Mouse (Mus musculus): ENCODE measurements around the gene Serpinf2. TPM values are rescaled to one million over a fixed set of nuclear protein-coding genes. Genes with fewer than 3 reads are reported as not detected.
"Not testable (repeated sequence)": the region's sequence is repeated elsewhere in the genome, so short reads cannot be mapped to it uniquely, and the experiment has no call there.

Gene Serpinf2
- polyA plus RNA-seq, 1 experiment, result not detected

DNA sequence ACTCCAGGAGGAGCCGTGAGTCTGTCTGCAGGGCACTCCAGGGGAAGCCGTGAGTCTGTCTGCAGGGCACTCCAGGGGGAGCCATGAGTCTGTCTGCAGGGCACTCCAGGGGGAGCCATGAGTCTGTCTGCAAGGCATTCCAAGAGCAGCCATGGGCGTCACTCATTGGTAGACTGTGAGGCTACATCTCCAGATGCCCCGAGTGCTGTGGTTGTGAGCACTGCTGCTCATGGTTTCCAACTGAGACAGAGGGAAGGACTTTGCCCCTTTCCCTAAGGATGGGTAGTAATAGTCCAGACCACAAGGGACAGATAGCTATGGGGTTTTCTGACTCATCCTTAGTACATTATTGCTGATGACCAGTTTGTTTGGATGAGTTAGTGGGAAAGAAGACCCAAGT, 33.3 kb downstream of the Serpinf2 start:
- Histone ChIP-seq H3K4me1 (peaks cover 45% of the 10 kb centered on the region), H3K36me3 (replicated peaks; ENCODE audit: low read length) (peaks cover 11% of the 10 kb centered on the region), H3K4me3 (replicated peaks) (no peak overlapping the region), H3K27me3 (replicated peaks) (no peaks in the 10 kb centered on the region), H3K9me3 (no peaks in the 10 kb centered on the region)
- TF ChIP-seq GATA1 (IDR thresholded peaks at IDR 0.05; ENCODE audit: borderline replicate concordance, low read length) (no peak), FLI1 (IDR thresholded peaks at IDR 0.05; ENCODE audit: low read length) (no peak)

GRCm38 (mm10) chr11:75404801-75405200, 34.6 kb downstream of the Serpinf2 start:
- H3K9me3 ChIP-seq, result no peaks in the 10 kb centered on the region
- peaks cover 22% of the 10 kb centered on the region for H3K36me3 ChIP-seq (replicated peaks; ENCODE audit: low read length)
- H3K27me3 ChIP-seq (replicated peaks), result no peaks in the 10 kb centered on the region
- H3K4me3 ChIP-seq (replicated peaks), result no peak overlapping the region
- TF ChIP-seq GATA1 (IDR thresholded peaks at IDR 0.05; ENCODE audit: borderline replicate concordance, low read length) (no peak), FLI1 (IDR thresholded peaks at IDR 0.05; ENCODE audit: low read length) (no peak)
- H3K4me1 ChIP-seq, result peaks cover 38% of the 10 kb centered on the region

DNA sequence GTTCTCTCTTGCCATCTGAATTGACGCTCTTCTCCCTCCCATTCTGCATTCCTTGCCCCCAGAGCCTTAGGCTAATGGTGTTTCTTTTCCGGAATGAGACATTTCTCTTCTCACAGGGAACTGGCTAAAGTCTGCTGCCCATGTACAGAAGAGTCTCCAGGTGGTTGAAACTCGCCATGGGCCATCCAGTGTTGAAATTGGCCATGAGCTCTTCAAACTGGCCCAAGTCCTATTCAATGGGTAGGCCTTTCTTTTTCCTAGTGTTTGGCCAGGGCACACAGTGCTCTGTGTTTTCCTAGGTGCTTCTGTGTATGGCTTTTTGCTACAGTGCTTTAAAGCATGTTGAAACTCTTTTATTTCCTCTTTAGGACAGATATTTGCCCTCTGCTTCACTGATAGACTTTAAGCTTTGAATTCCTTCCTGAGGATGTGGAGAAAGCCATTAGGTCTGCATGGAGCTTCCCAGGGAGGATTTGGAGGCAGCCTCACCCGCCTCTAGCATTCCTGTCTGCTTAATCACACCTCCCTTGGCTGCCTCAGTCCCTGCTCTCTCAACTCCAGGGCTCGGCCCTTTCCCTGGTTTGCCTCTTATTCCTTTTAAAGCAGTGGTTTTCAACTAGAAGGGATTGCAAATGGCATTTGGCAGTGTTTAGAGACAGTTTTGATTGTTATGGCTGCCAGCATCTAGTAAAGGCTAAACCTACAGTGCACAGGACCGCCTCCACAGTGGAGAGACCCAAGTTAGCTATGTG, 35.9 kb downstream of the Serpinf2 start:
- no peaks in the 10 kb centered on the region for H3K9me3 ChIP-seq
- TF ChIP-seq FLI1 (IDR thresholded peaks at IDR 0.05; ENCODE audit: low read length) (no peak), GATA1 (IDR thresholded peaks at IDR 0.05; ENCODE audit: borderline replicate concordance, low read length) (no peak)
- H3K36me3 ChIP-seq (replicated peaks; ENCODE audit: low read length), result peaks cover 22% of the 10 kb centered on the region
- no peak overlapping the region for H3K4me3 ChIP-seq (replicated peaks)
- no peaks in the 10 kb centered on the region for H3K27me3 ChIP-seq (replicated peaks)
- H3K4me1 ChIP-seq, result peaks cover 48% of the 10 kb centered on the region

GRCm38 (mm10) chr11:75402271-75402690, 37.1 kb downstream of the Serpinf2 start:
- H3K9me3 ChIP-seq, result no peaks in the 10 kb centered on the region
- H3K4me1 ChIP-seq, result peaks cover 57% of the 10 kb centered on the region
- peaks cover 22% of the 10 kb centered on the region for H3K36me3 ChIP-seq (replicated peaks; ENCODE audit: low read length)
- no peak for TF ChIP-seq GATA1 (IDR thresholded peaks at IDR 0.05; ENCODE audit: borderline replicate concordance, low read length)
- peak overlapping the region; percentile 18 for H3K4me3 ChIP-seq (replicated peaks)
- H3K27me3 ChIP-seq (replicated peaks), result no peaks in the 10 kb centered on the region

DNA sequence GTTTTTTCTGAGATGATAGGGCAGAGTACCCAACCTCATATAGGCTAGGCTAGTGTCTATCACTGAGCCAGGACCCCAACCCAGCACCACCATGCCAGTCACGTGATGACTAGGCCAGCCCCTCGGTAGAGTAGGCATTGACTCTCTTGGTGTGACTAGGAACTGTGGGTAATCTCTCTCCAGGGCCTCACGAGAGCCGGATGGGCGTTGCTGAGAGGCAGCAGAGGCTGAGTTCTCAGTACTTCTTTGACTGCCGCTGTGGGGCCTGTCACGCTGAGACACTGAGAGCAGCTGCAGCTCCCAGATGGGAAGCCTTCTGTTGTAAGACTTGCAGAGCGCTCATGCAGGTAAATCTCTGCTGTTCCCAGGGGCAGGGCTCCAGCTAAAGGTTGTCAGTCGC, 39.3 kb downstream of the Serpinf2 start:
- TF ChIP-seq GATA1 (IDR thresholded peaks at IDR 0.05; ENCODE audit: borderline replicate concordance, low read length), result no peak
- TF ChIP-seq FLI1 (IDR thresholded peaks at IDR 0.05; ENCODE audit: low read length), result no peak
- no peaks in the 10 kb centered on the region for H3K27me3 ChIP-seq (replicated peaks)
- H3K36me3 ChIP-seq (replicated peaks; ENCODE audit: low read length), result peaks cover 17% of the 10 kb centered on the region
- no peaks in the 10 kb centered on the region for H3K9me3 ChIP-seq
- no peak overlapping the region for H3K4me3 ChIP-seq (replicated peaks)
- H3K4me1 ChIP-seq, result peaks cover 54% of the 10 kb centered on the region

DNA sequence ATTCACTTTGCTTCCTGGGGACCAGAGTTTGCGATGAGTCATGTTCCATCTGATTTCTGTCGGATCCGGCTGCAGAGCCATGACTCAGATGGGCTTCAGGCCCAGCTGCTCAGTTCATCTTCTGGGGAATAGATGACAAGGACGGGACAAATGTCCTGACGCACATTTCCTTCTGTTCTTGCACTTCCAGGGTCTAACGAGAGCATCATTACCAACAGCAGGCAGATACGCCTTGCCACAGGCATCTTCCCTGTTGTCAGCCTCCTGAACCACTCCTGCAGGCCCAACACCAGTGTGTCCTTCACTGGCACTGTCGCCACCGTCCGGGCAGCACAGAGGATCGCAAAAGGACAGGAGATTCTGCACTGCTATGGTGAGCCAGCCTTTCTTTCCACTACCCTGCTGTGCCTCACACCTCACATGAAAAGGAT, 40.0 kb downstream of the Serpinf2 start:
- peaks cover 54% of the 10 kb centered on the region for H3K4me1 ChIP-seq
- H3K27me3 ChIP-seq (replicated peaks), result no peaks in the 10 kb centered on the region
- peaks cover 14% of the 10 kb centered on the region for H3K36me3 ChIP-seq (replicated peaks; ENCODE audit: low read length)
- H3K4me3 ChIP-seq (replicated peaks), result peak overlapping the region; percentile 76
- TF ChIP-seq FLI1 (IDR thresholded peaks at IDR 0.05; ENCODE audit: low read length) (no peak), GATA1 (IDR thresholded peaks at IDR 0.05; ENCODE audit: borderline replicate concordance, low read length) (no peak)
- no peaks in the 10 kb centered on the region for H3K9me3 ChIP-seq

GRCm38 (mm10) chr11:75397452-75397851, 41.9 kb downstream of the Serpinf2 start:
- TF ChIP-seq GATA1 (IDR thresholded peaks at IDR 0.05; ENCODE audit: borderline replicate concordance, low read length), result no peak
- TF ChIP-seq FLI1 (IDR thresholded peaks at IDR 0.05; ENCODE audit: low read length), result no peak
- Histone ChIP-seq H3K9me3 (no peaks in the 10 kb centered on the region), H3K36me3 (replicated peaks; ENCODE audit: low read length) (peaks cover 14% of the 10 kb centered on the region), H3K4me1 (peaks cover 38% of the 10 kb centered on the region), H3K4me3 (replicated peaks) (no peak overlapping the region), H3K27me3 (replicated peaks) (no peaks in the 10 kb centered on the region)

GRCm38 (mm10) chr11:75395611-75396010, 43.8 kb downstream of the Serpinf2 start:
- peaks cover 32% of the 10 kb centered on the region for H3K4me1 ChIP-seq
- TF ChIP-seq FLI1 (IDR thresholded peaks at IDR 0.05; ENCODE audit: low read length) (no peak), GATA1 (IDR thresholded peaks at IDR 0.05; ENCODE audit: borderline replicate concordance, low read length) (no peak)

GRCm38 (mm10) chr11:75383529-75383928, 55.9 kb downstream of the Serpinf2 start:
- peaks cover 14% of the 10 kb centered on the region for H3K4me1 ChIP-seq
- not testable (repeated sequence) for H3K27me3 ChIP-seq (replicated peaks); H3K9me3 ChIP-seq; H3K36me3 ChIP-seq (replicated peaks; ENCODE audit: low read length); H3K4me3 ChIP-seq (replicated peaks)

More at GRCm38 (mm10) chr11:75395611-75396010, 43.8 kb downstream of the Serpinf2 start:
- Histone ChIP-seq H3K36me3 (replicated peaks; ENCODE audit: low read length) (peaks cover 9% of the 10 kb centered on the region), H3K27me3 (replicated peaks) (no peaks in the 10 kb centered on the region), H3K9me3 (no peaks in the 10 kb centered on the region), H3K4me3 (replicated peaks) (no peak overlapping the region)

Other genes starting within 250 kb of the Serpinf2 start
- gene Dph1, start 248.3 kb downstream of the Serpinf2 start, polyA plus RNA-seq (2012; ENCODE audit: insufficient read depth, low replicate concordance), result 19.5 and 24.9 TPM in 2 replicates
- 0.29 TPM in 1 of 2 replicates, not detected in the other for gene Rtn4rl1, start 245.8 kb downstream of the Serpinf2 start, polyA plus RNA-seq (2012; ENCODE audit: insufficient read depth, low replicate concordance)
- 10.0 and 11.0 TPM in 2 replicates for gene Rpa1, start 91.3 kb downstream of the Serpinf2 start, polyA plus RNA-seq (2012; ENCODE audit: insufficient read depth, low replicate concordance)
- 0.43 and 1.8 TPM in 2 replicates for gene Smyd4, start 91.2 kb downstream of the Serpinf2 start, polyA plus RNA-seq (2012; ENCODE audit: insufficient read depth, low replicate concordance)
- 2.5 TPM in 1 of 2 replicates, not detected in the other for gene Serpinf1, start 16.9 kb downstream of the Serpinf2 start, polyA plus RNA-seq (2012; ENCODE audit: insufficient read depth, low replicate concordance)
- 10.8 and 12.0 TPM in 2 replicates for gene Wdr81, start 15.1 kb upstream of the Serpinf2 start, polyA plus RNA-seq (2012; ENCODE audit: insufficient read depth, low replicate concordance)
- 1.7 TPM in 1 of 2 replicates, not detected in the other for gene Tlcd2, start 22.1 kb upstream of the Serpinf2 start, polyA plus RNA-seq (2012; ENCODE audit: insufficient read depth, low replicate concordance)
- 18.1 and 35.1 TPM in 2 replicates for gene Prpf8, start 47.2 kb upstream of the Serpinf2 start, polyA plus RNA-seq (2012; ENCODE audit: insufficient read depth, low replicate concordance)
- gene Rilp, start 70.5 kb upstream of the Serpinf2 start, polyA plus RNA-seq (2012; ENCODE audit: insufficient read depth, low replicate concordance), result 4.2 and 9.5 TPM in 2 replicates
- gene Scarf1, start 73.9 kb upstream of the Serpinf2 start, polyA plus RNA-seq (2012; ENCODE audit: insufficient read depth, low replicate concordance), result 27.4 and 42.5 TPM in 2 replicates
- gene Slc43a2, start 92.1 kb upstream of the Serpinf2 start, polyA plus RNA-seq (2012; ENCODE audit: insufficient read depth, low replicate concordance), result 18.9 and 35.4 TPM in 2 replicates
- gene Pitpna, start 148.5 kb upstream of the Serpinf2 start, polyA plus RNA-seq (2012; ENCODE audit: insufficient read depth, low replicate concordance), result 28.3 and 62.8 TPM in 2 replicates
- gene Inpp5k, start 191.4 kb upstream of the Serpinf2 start, polyA plus RNA-seq (2012; ENCODE audit: insufficient read depth, low replicate concordance), result 38.5 and 43.3 TPM in 2 replicates
- 28.1 and 63.4 TPM in 2 replicates for gene Myo1c, start 210.9 kb upstream of the Serpinf2 start, polyA plus RNA-seq (2012; ENCODE audit: insufficient read depth, low replicate concordance)
- 62.5 and 120 TPM in 2 replicates for gene Crk, start 239.7 kb upstream of the Serpinf2 start, polyA plus RNA-seq (2012; ENCODE audit: insufficient read depth, low replicate concordance)

All from megakaryocyte, embryonic 14.5 days (primary cell).